Mouse (Mus musculus): ENCODE data around the gene Rab30. TPM values are rescaled to one million over a fixed set of nuclear protein-coding genes. Genes with fewer than 3 reads are reported as not detected.
A peak's percentile ranks its signal among the peaks of the same experiment; 100 is the strongest.

Gene Rab30
- polyA plus RNA-seq, 1 experiment from 2014 or later, result 25.5 TPM

DNA sequence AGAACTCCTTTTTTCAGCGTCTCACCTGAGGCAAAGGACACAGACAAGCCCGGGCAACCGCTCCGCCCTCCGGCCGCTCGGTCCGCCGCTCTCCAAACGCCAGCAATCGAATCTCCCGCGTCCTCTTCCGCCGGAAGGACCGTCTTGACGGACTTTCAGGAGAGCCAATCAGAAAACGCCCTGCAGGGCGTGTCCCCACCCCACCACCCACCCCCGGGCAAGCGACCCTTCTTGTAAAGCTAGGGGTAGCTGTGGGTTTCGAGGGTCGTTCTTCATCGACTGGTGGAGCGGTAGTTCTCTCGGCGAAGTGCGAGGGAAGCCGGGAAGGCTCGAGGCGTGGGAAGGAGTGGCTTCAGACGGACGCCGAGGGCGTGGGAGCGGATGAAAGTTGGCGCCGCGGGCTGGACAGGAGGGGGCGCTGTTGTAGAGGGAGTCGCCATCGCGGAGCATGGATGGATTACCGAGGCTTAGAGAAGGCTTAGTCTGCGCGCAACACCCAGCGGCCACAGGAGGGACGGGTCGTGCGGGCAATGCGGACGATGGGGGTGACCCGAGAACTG lies 132.8 kb downstream of the Rab30 start, which contains the start of the genes Ddias and Prcp:
TSS of gene Ddias (minus strand) at position 132 of the 560 bp plus-strand sequence.
TSS of gene Prcp (plus strand) at position 355 of the 560 bp plus-strand sequence.
- no peaks in the 10 kb centered on the region for H3K27me3 ChIP-seq (ENCODE audit: control insufficient read depth, insufficient read depth, low read length)
- H3K4me1 ChIP-seq (ENCODE audit: control insufficient read depth, insufficient read depth, low read length), result peaks cover 9% of the 10 kb centered on the region; the same call in 1 of the 2 replicates
- ATAC-seq (ENCODE audit: insufficient read depth, low FRiP score, low TSS enrichment) (peak; percentile 89), DNase-seq (ENCODE audit: low spot score) (peak; percentile 95)
- H3K27ac ChIP-seq (ENCODE audit: low read depth, low read length), result peak within 1 kb of the TSS; percentile 97
- WGBS, result under 1% methylated on average over 53 of the region's 53 CpGs
- H3K4me2 ChIP-seq (ENCODE audit: low read depth), result peak within 1 kb of the TSS; percentile 66
- peak within 1 kb of the TSS; percentile 62 for H3K4me3 ChIP-seq (ENCODE audit: low read depth, low read length)
- H3K36me3 ChIP-seq (ENCODE audit: control insufficient read depth, insufficient read depth, low read length), result no peaks in the 10 kb centered on the region
- peak within 1 kb of the TSS; percentile 81 for H3K9ac ChIP-seq (ENCODE audit: low read length)
- H3K9me3 ChIP-seq (ENCODE audit: control insufficient read depth, low read length), result no peaks in the 10 kb centered on the region

DNA sequence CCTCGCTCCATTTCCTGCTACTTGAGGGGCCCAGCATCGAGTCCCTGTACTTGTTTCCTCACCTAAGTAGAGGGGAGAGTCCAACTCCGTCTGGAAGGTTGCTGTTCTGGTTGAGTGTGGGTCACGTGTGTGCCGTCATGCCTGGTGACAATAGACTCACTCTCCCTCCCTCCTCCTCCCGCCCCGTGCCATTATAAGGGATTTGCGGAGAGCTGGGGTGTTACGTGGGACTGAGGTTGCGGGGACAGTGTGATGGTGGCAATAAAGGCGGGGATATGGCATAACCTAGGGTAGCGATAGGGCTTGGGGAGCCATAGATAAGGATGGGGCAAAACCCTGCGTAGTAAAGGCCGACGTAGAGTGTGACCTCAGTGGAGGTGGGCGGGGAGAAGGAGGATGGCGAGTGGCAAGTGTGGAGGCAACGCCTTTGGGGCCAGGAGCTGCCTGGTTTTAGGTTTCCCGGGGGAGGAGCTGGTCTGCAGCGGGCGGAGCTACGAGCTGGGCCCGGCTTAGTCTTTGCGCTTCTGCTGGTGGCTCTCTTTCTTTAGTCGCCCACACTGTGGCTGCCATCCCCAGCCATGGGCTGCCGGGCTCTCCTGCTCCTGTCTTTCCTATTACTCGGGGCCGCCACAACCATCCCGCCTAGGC lies 133.5 kb downstream of the Rab30 start:
- 0% methylated on average over 29 of the region's 29 CpGs for WGBS
- no peaks in the 10 kb centered on the region for H3K27me3 ChIP-seq (ENCODE audit: control insufficient read depth, insufficient read depth, low read length)

DNA sequence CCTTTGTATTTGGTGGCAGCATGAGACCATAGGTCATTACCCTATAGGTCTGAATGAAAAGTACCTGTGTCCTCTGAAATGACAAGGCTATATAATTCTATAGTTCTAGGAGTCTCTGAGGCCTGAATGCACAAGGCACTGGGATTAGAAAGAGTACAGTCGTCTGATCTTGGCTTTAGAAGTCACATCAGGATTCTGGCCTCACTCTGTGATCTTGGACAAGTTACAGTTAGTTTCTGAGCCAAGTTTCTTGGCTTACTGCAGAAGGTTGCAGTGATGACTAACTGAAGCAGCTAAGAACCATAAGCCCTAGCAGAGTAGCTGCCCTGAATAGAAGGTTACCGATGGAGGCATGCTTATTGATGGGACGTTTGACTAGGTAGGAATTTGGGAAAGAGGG lies 134.7 kb downstream of the Rab30 start:
- H3K4me1 ChIP-seq (ENCODE audit: control insufficient read depth, insufficient read depth, low read length), result peaks cover 9% of the 10 kb centered on the region; the same call in 1 of the 2 replicates
- no peaks in the 10 kb centered on the region for H3K27me3 ChIP-seq (ENCODE audit: control insufficient read depth, insufficient read depth, low read length)
- H3K9me3 ChIP-seq (ENCODE audit: control insufficient read depth, low read length), result no peaks in the 10 kb centered on the region
- peak overlapping the region; percentile 62 for H3K4me3 ChIP-seq (ENCODE audit: low read depth, low read length)
- 45% methylated on average over 3 of the region's 3 CpGs for WGBS
- no peak for DNase-seq (ENCODE audit: low spot score)
- ATAC-seq (ENCODE audit: insufficient read depth, low FRiP score, low TSS enrichment), result no peak
- H3K4me2 ChIP-seq (ENCODE audit: low read depth), result peak overlapping the region; percentile 66
- H3K36me3 ChIP-seq (ENCODE audit: control insufficient read depth, insufficient read depth, low read length), result no peaks in the 10 kb centered on the region
- H3K9ac ChIP-seq (ENCODE audit: low read length), result no peak overlapping the region
- no peak overlapping the region for H3K27ac ChIP-seq (ENCODE audit: low read depth, low read length)

More for the DNA sequence above, 133.5 kb downstream of the Rab30 start:
- Histone ChIP-seq H3K36me3 (ENCODE audit: control insufficient read depth, insufficient read depth, low read length) (no peaks in the 10 kb centered on the region), H3K4me3 (ENCODE audit: low read depth, low read length) (peak overlapping the region; percentile 62), H3K9ac (ENCODE audit: low read length) (peak overlapping the region; percentile 81), H3K27ac (ENCODE audit: low read depth, low read length) (peak overlapping the region; percentile 97), H3K4me1 (ENCODE audit: control insufficient read depth, insufficient read depth, low read length) (peaks cover 9% of the 10 kb centered on the region; the same call in 1 of the 2 replicates), H3K4me2 (ENCODE audit: low read depth) (peak overlapping the region; percentile 66), H3K9me3 (ENCODE audit: control insufficient read depth, low read length) (no peaks in the 10 kb centered on the region)
- DNase-seq (ENCODE audit: low spot score), result peak; percentile 91
- ATAC-seq (ENCODE audit: insufficient read depth, low FRiP score, low TSS enrichment), result peak; percentile 91

DNA sequence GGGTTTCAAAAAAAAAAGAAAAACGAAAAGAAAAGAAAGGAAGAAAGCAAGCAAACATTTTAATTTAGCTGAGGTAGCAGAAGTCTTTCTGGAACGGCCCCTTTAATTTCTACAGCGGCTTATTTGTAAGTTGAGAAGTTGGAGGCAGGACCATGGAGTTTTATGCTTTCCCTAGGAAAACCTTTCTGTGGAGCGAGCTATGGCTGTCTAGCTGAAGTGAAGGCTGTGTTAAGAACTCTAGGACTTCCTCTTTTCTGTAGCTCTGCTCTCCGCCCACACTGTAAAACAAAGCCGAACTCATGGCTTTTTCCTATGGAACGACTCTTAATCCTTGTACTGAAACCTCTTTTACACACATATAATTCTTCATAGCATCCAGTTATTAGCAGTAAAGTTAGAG lies 135.1 kb downstream of the Rab30 start:
- ATAC-seq (ENCODE audit: insufficient read depth, low FRiP score, low TSS enrichment) (no peak), DNase-seq (ENCODE audit: low spot score) (no peak)
- WGBS, result 45% methylated on average over 7 of the region's 7 CpGs
- peaks cover 9% of the 10 kb centered on the region; the same call in 1 of the 2 replicates for H3K4me1 ChIP-seq (ENCODE audit: control insufficient read depth, insufficient read depth, low read length)
- no peaks in the 10 kb centered on the region for H3K36me3 ChIP-seq (ENCODE audit: control insufficient read depth, insufficient read depth, low read length)
- H3K9me3 ChIP-seq (ENCODE audit: control insufficient read depth, low read length), result no peaks in the 10 kb centered on the region
- H3K27ac ChIP-seq (ENCODE audit: low read depth, low read length), result no peak overlapping the region
- peak overlapping the region; percentile 7 for H3K4me2 ChIP-seq (ENCODE audit: low read depth)
- no peak overlapping the region for H3K4me3 ChIP-seq (ENCODE audit: low read depth, low read length)
- H3K27me3 ChIP-seq (ENCODE audit: control insufficient read depth, insufficient read depth, low read length), result no peaks in the 10 kb centered on the region
- H3K9ac ChIP-seq (ENCODE audit: low read length), result no peak overlapping the region; the same call in 1 of the 2 replicates

GRCm38 (mm10) chr7:92878575-92879285 lies 137.3 kb downstream of the Rab30 start:
- Histone ChIP-seq H3K9me3 (ENCODE audit: control insufficient read depth, low read length) (no peaks in the 10 kb centered on the region), H3K27me3 (ENCODE audit: control insufficient read depth, insufficient read depth, low read length) (no peaks in the 10 kb centered on the region), H3K4me1 (ENCODE audit: control insufficient read depth, insufficient read depth, low read length) (peaks cover 9% of the 10 kb centered on the region; the same call in 1 of the 2 replicates), H3K27ac (ENCODE audit: low read depth, low read length) (no peak overlapping the region), H3K4me2 (ENCODE audit: low read depth) (no peak overlapping the region), H3K36me3 (ENCODE audit: control insufficient read depth, insufficient read depth, low read length) (no peaks in the 10 kb centered on the region), H3K9ac (ENCODE audit: low read length) (no peak overlapping the region), H3K4me3 (ENCODE audit: low read depth, low read length) (no peak overlapping the region)
- ATAC-seq (ENCODE audit: insufficient read depth, low FRiP score, low TSS enrichment), result no peak
- 86% methylated on average over 7 of the region's 7 CpGs for whole genome bisulfite sequencing
- no peak for DNase-seq (ENCODE audit: low spot score)

DNA sequence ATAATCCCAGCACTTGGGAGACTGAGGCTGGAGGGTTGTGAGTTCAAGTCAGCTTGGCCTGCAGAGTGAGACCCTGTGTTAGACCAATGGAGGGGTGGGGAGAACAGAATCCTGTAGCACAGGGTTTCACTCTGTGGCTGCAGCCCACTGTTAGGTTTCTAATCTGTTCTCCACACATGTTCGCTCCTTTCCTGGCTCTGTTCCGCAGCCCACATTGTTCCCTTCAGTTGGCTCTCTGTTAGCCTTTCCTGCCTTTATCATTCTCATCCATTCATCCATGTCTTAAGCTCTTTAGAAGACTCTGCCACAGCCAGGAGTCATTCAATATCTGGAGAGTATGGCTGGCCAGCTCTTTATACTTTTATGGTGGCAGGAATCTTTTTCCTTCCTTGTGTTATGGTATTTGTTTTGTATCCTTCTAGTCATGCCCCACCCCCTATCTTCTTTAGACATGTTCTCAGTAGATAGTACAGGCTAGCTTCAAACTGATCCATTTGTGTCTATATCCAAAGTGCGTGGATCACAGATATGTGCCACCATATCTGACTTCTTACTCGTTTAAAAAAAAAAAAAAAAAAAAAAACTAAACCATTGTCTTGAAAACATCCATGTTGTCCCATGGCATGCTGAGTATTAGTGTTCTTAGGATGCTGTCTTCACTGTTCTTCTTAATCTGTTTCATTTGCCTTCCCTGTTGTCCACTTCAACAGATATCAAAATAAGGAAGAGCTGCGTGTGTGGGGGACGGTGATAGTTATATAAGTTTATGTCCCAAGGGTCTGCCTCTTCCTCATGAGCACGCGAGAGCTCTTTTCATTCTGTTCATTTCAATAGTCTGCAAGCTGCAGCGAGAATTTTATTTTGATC lies 142.7 kb downstream of the Rab30 start:
- Histone ChIP-seq H3K4me1 (ENCODE audit: control insufficient read depth, insufficient read depth, low read length) (no peaks in the 10 kb centered on the region), H3K27me3 (ENCODE audit: control insufficient read depth, insufficient read depth, low read length) (no peaks in the 10 kb centered on the region), H3K4me3 (ENCODE audit: low read depth, low read length) (no peak overlapping the region), H3K27ac (ENCODE audit: low read depth, low read length) (no peak overlapping the region), H3K9ac (ENCODE audit: low read length) (no peak overlapping the region), H3K4me2 (ENCODE audit: low read depth) (no peak overlapping the region), H3K9me3 (ENCODE audit: control insufficient read depth, low read length) (no peaks in the 10 kb centered on the region), H3K36me3 (ENCODE audit: control insufficient read depth, insufficient read depth, low read length) (no peaks in the 10 kb centered on the region)
- ATAC-seq (ENCODE audit: insufficient read depth, low FRiP score, low TSS enrichment) (no peak), DNase-seq (ENCODE audit: low spot score) (no peak)
- 90% methylated on average over 9 of the region's 9 CpGs for WGBS

DNA sequence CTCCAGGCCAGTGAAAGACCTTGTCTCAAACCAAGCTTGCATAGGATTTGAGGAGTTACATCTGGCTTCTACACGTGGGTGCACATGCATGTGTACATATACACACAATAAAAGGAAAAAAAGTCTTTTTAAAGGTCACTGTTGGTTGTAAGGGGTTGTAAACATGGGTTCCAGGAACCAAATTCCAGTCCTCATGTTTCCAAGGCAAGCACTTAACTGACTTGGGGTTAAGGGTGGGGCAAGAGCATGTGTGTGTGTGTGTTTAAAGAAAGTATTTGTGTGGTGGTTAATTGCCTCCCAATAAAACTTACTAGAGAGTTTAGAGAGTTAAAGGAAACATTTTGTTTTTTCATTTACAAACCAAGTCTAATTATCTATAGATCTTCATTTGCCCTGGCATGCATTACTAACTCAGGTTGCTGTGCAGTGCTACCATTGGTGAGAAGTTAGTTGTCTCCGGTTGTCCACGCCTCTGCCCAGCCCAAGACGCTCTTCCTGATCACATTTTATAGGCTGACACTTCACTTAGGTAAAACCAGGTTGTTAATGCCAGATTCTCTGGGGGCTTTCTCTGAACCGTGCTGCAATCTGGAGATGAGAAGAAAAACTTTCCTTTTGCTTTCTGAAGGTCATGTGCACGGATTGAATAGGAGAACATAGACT lies 143.7 kb downstream of the Rab30 start:
- Histone ChIP-seq H3K9ac (ENCODE audit: low read length) (no peak overlapping the region), H3K36me3 (ENCODE audit: control insufficient read depth, insufficient read depth, low read length) (no peaks in the 10 kb centered on the region), H3K9me3 (ENCODE audit: control insufficient read depth, low read length) (no peaks in the 10 kb centered on the region), H3K4me2 (ENCODE audit: low read depth) (no peak overlapping the region), H3K4me1 (ENCODE audit: control insufficient read depth, insufficient read depth, low read length) (no peaks in the 10 kb centered on the region), H3K4me3 (ENCODE audit: low read depth, low read length) (no peak overlapping the region), H3K27me3 (ENCODE audit: control insufficient read depth, insufficient read depth, low read length) (no peaks in the 10 kb centered on the region), H3K27ac (ENCODE audit: low read depth, low read length) (no peak overlapping the region)
- ATAC-seq (ENCODE audit: insufficient read depth, low FRiP score, low TSS enrichment), result no peak
- 88% methylated on average over 6 of the region's 6 CpGs for WGBS
- DNase-seq (ENCODE audit: low spot score), result no peak

DNA sequence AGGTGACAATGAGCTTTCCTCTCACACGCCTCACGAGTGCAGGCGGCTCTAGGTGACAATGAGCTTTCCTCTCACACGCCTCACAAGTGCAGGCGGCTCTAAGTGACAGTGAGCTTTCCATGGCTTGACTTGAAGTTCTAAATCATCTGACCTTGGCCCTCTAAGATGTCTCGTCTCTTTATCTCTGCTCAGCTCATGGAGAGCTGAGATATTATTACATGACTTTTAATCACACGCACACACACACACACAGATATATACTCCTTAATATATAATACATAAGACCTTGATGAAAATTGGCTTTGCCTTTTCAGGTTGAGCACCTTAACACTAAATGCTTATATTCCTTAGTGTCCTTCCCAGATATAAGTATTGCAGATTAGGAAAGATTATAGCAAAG lies 145.4 kb downstream of the Rab30 start:
- Histone ChIP-seq H3K27me3 (ENCODE audit: control insufficient read depth, insufficient read depth, low read length) (no peaks in the 10 kb centered on the region), H3K9ac (ENCODE audit: low read length) (no peak overlapping the region), H3K27ac (ENCODE audit: low read depth, low read length) (no peak overlapping the region), H3K4me2 (ENCODE audit: low read depth) (no peak overlapping the region), H3K4me3 (ENCODE audit: low read depth, low read length) (no peak overlapping the region), H3K36me3 (ENCODE audit: control insufficient read depth, insufficient read depth, low read length) (no peaks in the 10 kb centered on the region), H3K9me3 (ENCODE audit: control insufficient read depth, low read length) (no peaks in the 10 kb centered on the region), H3K4me1 (ENCODE audit: control insufficient read depth, insufficient read depth, low read length) (no peaks in the 10 kb centered on the region)
- 71% methylated on average over 7 of the region's 7 CpGs for WGBS
- DNase-seq (ENCODE audit: low spot score) (no peak), ATAC-seq (ENCODE audit: insufficient read depth, low FRiP score, low TSS enrichment) (no peak)

All from neural tube, embryonic 11.5 days (tissue).